ENCODE assay signal across 9 mouse cellular contexts in the genomic region with DNA sequence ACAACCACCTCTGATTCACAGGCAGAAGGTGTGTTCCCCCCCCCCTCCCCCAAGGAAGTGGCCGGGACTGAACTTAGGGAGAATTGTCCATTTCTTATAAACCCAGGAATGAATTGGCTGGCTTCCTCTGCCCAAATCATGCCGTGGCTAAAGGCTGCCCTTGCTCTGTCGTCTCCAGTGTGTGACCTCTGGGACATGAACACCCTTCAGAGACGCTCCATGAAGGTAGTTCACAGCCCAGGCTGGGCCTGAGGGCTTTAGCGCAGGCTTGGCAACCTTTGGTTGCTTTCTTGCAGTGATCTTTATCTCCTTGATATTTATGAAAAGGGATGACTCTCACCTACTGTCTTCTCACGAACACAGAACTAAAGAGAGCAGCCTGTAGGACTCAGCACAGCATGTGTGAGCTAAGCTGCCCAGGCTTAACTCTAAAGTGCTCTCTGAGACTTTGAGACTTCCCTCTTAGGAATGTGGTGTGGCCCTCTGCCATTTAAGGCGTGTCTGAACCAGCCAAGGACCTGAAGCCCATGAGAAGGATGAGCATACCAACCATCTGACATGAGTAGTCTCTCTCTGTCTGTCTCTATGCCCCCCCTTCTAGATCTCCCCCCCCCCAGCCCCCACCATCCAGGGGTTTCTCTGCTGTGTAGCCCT. TPM values are rescaled to one million over a fixed set of nuclear protein-coding genes. Genes with fewer than 3 reads are reported as not detected.
DNase-seq lines count a peak whose midpoint lies in the region; ATAC-seq and TF ChIP-seq lines count a peak whose summit lies in the region.
"Had no signal": no experiment of that assay in that cellular context is flagged by ENCODE, and none has a peak within 500 bp of the region (broad histone marks: within the 10 kb centered on the region; RNA-seq: fewer than 3 reads in every experiment).

No protein-coding gene starts in this region.

- intact Hi-C loops in left cerebral cortex, adult 2 months (cut with DNase I): no loop called here

- TF ChIP-seq EP300 in stomach, postnatal 0 days (optimal IDR thresholded peaks at IDR 0.05): no peak

- peaks cover 6% of the 10 kb centered on the region for H3K4me1 ChIP-seq in midbrain, embryonic 15.5 days
- H3K4me1 ChIP-seq in midbrain, postnatal 0 days (ENCODE audit: insufficient read depth, low read length): no peaks in the 10 kb centered on the region
- H3K4me1 ChIP-seq in embryonic facial prominence, embryonic 14.5 days (ENCODE audit: control insufficient read depth, insufficient read depth, low read length): peaks cover 3% of the 10 kb centered on the region; the same call in 1 of the 2 replicates
- H3K4me1 ChIP-seq in limb, embryonic 14.5 days (ENCODE audit: control insufficient read depth, insufficient read depth, low read length): peaks cover 12% of the 10 kb centered on the region
- no peaks in the 10 kb centered on the region for H3K4me1 ChIP-seq in stomach, postnatal 0 days (replicated peaks; ENCODE audit: control insufficient read depth, insufficient read depth)

- TF ChIP-seq POLR2A in limb, embryonic 14.5 days (IDR thresholded peaks at IDR 0.05; ENCODE audit: borderline replicate concordance, extremely low read depth, insufficient read depth, insufficient read length): no peak

- H3K9me3 ChIP-seq in midbrain, embryonic 15.5 days: no peaks in the 10 kb centered on the region
- H3K9me3 ChIP-seq in midbrain, postnatal 0 days (ENCODE audit: low read length): no peaks in the 10 kb centered on the region
- no peaks in the 10 kb centered on the region for H3K9me3 ChIP-seq in embryonic facial prominence, embryonic 14.5 days (ENCODE audit: control insufficient read depth, low read length)
- H3K9me3 ChIP-seq in limb, embryonic 14.5 days (ENCODE audit: control insufficient read depth, low read length): no peaks in the 10 kb centered on the region
- H3K9me3 ChIP-seq in stomach, postnatal 0 days (ENCODE audit: control insufficient read depth, low read length): no peaks in the 10 kb centered on the region

- no peak for TF ChIP-seq CTCF in midbrain, postnatal 0 days (IDR thresholded peaks at IDR 0.05)
- no peak for TF ChIP-seq CTCF in stomach, postnatal 0 days (IDR thresholded peaks at IDR 0.05; ENCODE audit: low read depth)
- TF ChIP-seq CTCF in left cerebral cortex, adult 2 months (IDR thresholded peaks at IDR 0.05): no peak

- no peaks in the 10 kb centered on the region for H3K36me3 ChIP-seq in midbrain, embryonic 15.5 days (replicated peaks)
- no peaks in the 10 kb centered on the region for H3K36me3 ChIP-seq in midbrain, postnatal 0 days (ENCODE audit: insufficient read depth, low read length)
- H3K36me3 ChIP-seq in embryonic facial prominence, embryonic 14.5 days (ENCODE audit: control insufficient read depth, insufficient read depth, low read length): no peaks in the 10 kb centered on the region
- H3K36me3 ChIP-seq in limb, embryonic 14.5 days (ENCODE audit: control insufficient read depth, insufficient read depth, low read length): no peaks in the 10 kb centered on the region
- H3K36me3 ChIP-seq in stomach, postnatal 0 days (ENCODE audit: control insufficient read depth, insufficient read depth, low read length): no peaks in the 10 kb centered on the region

- peak; percentile 52 for ATAC-seq in midbrain, embryonic 15.5 days (replicated peaks)
- ATAC-seq in midbrain, postnatal 0 days (ENCODE audit: low FRiP score): no peak
- ATAC-seq in embryonic facial prominence, embryonic 14.5 days (ENCODE audit: low read depth): no peak
- no peak for ATAC-seq in limb, embryonic 14.5 days (ENCODE audit: low FRiP score, low read depth)
- ATAC-seq in stomach, postnatal 0 days (ENCODE audit: low FRiP score, low TSS enrichment): peak; percentile 53; the same call in 1 of the 2 replicates

- no peak overlapping the region for H3K4me2 ChIP-seq in midbrain, embryonic 15.5 days
- no peak overlapping the region for H3K4me2 ChIP-seq in midbrain, postnatal 0 days (ENCODE audit: low read depth, low read length, poor library complexity, severe bottlenecking)
- H3K4me2 ChIP-seq in embryonic facial prominence, embryonic 14.5 days (ENCODE audit: low read depth, low read length): peak overlapping the region; percentile 38; the same call in 1 of the 2 replicates
- 0 out of 2 replicates have a peak overlapping the region, but pooled peaks have one; percentile 10 for H3K4me2 ChIP-seq in limb, embryonic 14.5 days (replicated peaks; ENCODE audit: low read depth, low read length, severe bottlenecking)
- no peak overlapping the region; the same call in 1 of the 2 replicates for H3K4me2 ChIP-seq in stomach, postnatal 0 days (replicated peaks; ENCODE audit: low read depth)

- 69% methylated on average over 7 of the region's 7 CpGs for WGBS in midbrain, embryonic 15.5 days
- 63% methylated on average over 7 of the region's 7 CpGs for WGBS in midbrain, postnatal 0 days
- WGBS in embryonic facial prominence, embryonic 14.5 days: 43% methylated on average over 7 of the region's 7 CpGs
- WGBS in limb, embryonic 14.5 days: 38% methylated on average over 7 of the region's 7 CpGs
- WGBS in stomach, postnatal 0 days: 36% methylated on average over 7 of the region's 7 CpGs

- H3K27me3 ChIP-seq in midbrain, embryonic 15.5 days (replicated peaks): no peaks in the 10 kb centered on the region
- no peaks in the 10 kb centered on the region; the same call in 1 of the 2 replicates for H3K27me3 ChIP-seq in midbrain, postnatal 0 days (ENCODE audit: insufficient read depth, low read length)
- no peaks in the 10 kb centered on the region for H3K27me3 ChIP-seq in embryonic facial prominence, embryonic 14.5 days (replicated peaks; ENCODE audit: control insufficient read depth, insufficient read depth, low read length)
- H3K27me3 ChIP-seq in limb, embryonic 14.5 days (ENCODE audit: control insufficient read depth, insufficient read depth, low read length): no peaks in the 10 kb centered on the region
- H3K27me3 ChIP-seq in stomach, postnatal 0 days (ENCODE audit: control insufficient read depth, insufficient read depth, low read length): no peaks in the 10 kb centered on the region

- H3K9ac ChIP-seq in midbrain, embryonic 15.5 days: no peak overlapping the region
- no peak overlapping the region for H3K9ac ChIP-seq in midbrain, postnatal 0 days (replicated peaks; ENCODE audit: low read length, poor library complexity, severe bottlenecking)
- no peak overlapping the region for H3K9ac ChIP-seq in embryonic facial prominence, embryonic 14.5 days (ENCODE audit: low read depth, low read length)
- H3K9ac ChIP-seq in limb, embryonic 14.5 days (ENCODE audit: low read depth, low read length, severe bottlenecking): no peak overlapping the region
- H3K9ac ChIP-seq in stomach, postnatal 0 days (ENCODE audit: low read length): no peak overlapping the region

- H3K4me3 ChIP-seq in midbrain, embryonic 15.5 days: no peak overlapping the region
- H3K4me3 ChIP-seq in midbrain, postnatal 0 days (ENCODE audit: low read depth, low read length): no peak overlapping the region
- H3K4me3 ChIP-seq in embryonic facial prominence, embryonic 14.5 days (ENCODE audit: low read depth, low read length): no peak overlapping the region
- H3K4me3 ChIP-seq in limb, embryonic 14.5 days (replicated peaks; ENCODE audit: low read length): no peak overlapping the region
- H3K4me3 ChIP-seq in stomach, postnatal 0 days (ENCODE audit: low read depth, low read length): no peak overlapping the region
- no peak overlapping the region for H3K4me3 ChIP-seq in left cerebral cortex, adult 2 months

- DNase-seq in midbrain, postnatal 0 days (ENCODE audit: low spot score): no peak
- DNase-seq in embryonic facial prominence, embryonic 14.5 days (ENCODE audit: low spot score): peak; percentile 50
- DNase-seq in limb, embryonic 14.5 days (ENCODE audit: low spot score): peak; percentile 13
- DNase-seq in stomach, postnatal 0 days (ENCODE audit: low spot score): no peak
- no peak for DNase-seq in left cerebral cortex, adult 2 months (ENCODE audit: extremely low spot score in 1 of 2, low spot score in 2 of 2)
- no peak for DNase-seq in embryo, embryonic 9.5 days (ENCODE audit: extremely low spot score)
- no peak for DNase-seq in right cerebral cortex, postnatal 10 days (ENCODE audit: low spot score in 2 of 2)

- H3K27ac ChIP-seq in midbrain, embryonic 15.5 days: no peak overlapping the region
- no peak overlapping the region for H3K27ac ChIP-seq in midbrain, postnatal 0 days (ENCODE audit: low read depth, low read length)
- no peak overlapping the region for H3K27ac ChIP-seq in embryonic facial prominence, embryonic 14.5 days (replicated peaks; ENCODE audit: low read depth, low read length)
- H3K27ac ChIP-seq in limb, embryonic 14.5 days (replicated peaks; ENCODE audit: low read depth, low read length): no peak overlapping the region
- H3K27ac ChIP-seq in stomach, postnatal 0 days (replicated peaks): no peak overlapping the region
- H3K27ac ChIP-seq in left cerebral cortex, adult 2 months: no peak overlapping the region

RNA-seq across cellular contexts. Expression of a gene that starts 15.4 kb away (rescaled TPM):
- 0.17 and 0.36 TPM in 2 replicates for polyA plus RNA-seq in midbrain, embryonic 15.5 days (2015; fragmentation: Nextera tagmentation; extraction: Ambion mirVana)
- 0.27 TPM in 1 of 2 replicates, not detected in the other for total RNA-seq in midbrain, postnatal 0 days (2014; rRNA removed)
- polyA plus RNA-seq in midbrain, postnatal 0 days (2015; fragmentation: Nextera tagmentation; extraction: Ambion mirVana): 0.14 TPM in 1 of 2 replicates, not detected in the other
- not detected in 2 replicates for polyA plus RNA-seq in embryonic facial prominence, embryonic 14.5 days (2014; fragmentation: Nextera tagmentation; extraction: Ambion mirVana)
- polyA plus RNA-seq in limb, embryonic 14.5 days (2012; rRNA removed): 0.12 and 0.24 TPM in 2 replicates
- not detected in 2 replicates for polyA plus RNA-seq in limb, embryonic 14.5 days (2014; fragmentation: Nextera tagmentation; extraction: Ambion mirVana)
- 0.21 TPM in 2 replicates for polyA plus RNA-seq in stomach, postnatal 0 days (2015; fragmentation: Nextera tagmentation; extraction: Ambion mirVana)
- under 1 TPM in 1 of 2 experiments, not detected in 1; 0.14 TPM for total RNA-seq in left cerebral cortex, adult 2 months (2021)
- total RNA-seq: adrenal gland, postnatal 25 days had no signal

RNA-seq across cellular contexts. Expression of a gene that starts 15.4 kb away (rescaled TPM):
- 0.19 and 0.22 TPM in 2 replicates for polyA plus RNA-seq in midbrain, embryonic 15.5 days (2015; fragmentation: Nextera tagmentation; extraction: Ambion mirVana)
- total RNA-seq in midbrain, postnatal 0 days (2014; rRNA removed): not detected in 2 replicates
- polyA plus RNA-seq in midbrain, postnatal 0 days (2015; fragmentation: Nextera tagmentation; extraction: Ambion mirVana): 0.06 and 0.21 TPM in 2 replicates
- polyA plus RNA-seq in embryonic facial prominence, embryonic 14.5 days (2014; fragmentation: Nextera tagmentation; extraction: Ambion mirVana): 0.24 and 0.25 TPM in 2 replicates
- 0.09 TPM in 1 of 2 replicates, not detected in the other for polyA plus RNA-seq in limb, embryonic 14.5 days (2012; rRNA removed)
- 0.15 and 0.23 TPM in 2 replicates for polyA plus RNA-seq in limb, embryonic 14.5 days (2014; fragmentation: Nextera tagmentation; extraction: Ambion mirVana)
- 0.13 and 0.15 TPM in 2 replicates for polyA plus RNA-seq in stomach, postnatal 0 days (2015; fragmentation: Nextera tagmentation; extraction: Ambion mirVana)
- total RNA-seq in left cerebral cortex, adult 2 months (2021): not detected
- total RNA-seq: adrenal gland, postnatal 25 days had no signal

Comparison
In these comparisons a context has a peak if more than half of its experiments do, and no peak if none do; other contexts are left out.
1. ATAC-seq: peak in midbrain, embryonic 15.5 days (single experiment) and stomach, postnatal 0 days (single experiment); none in midbrain, postnatal 0 days (single experiment), embryonic facial prominence, embryonic 14.5 days (single experiment) and limb, embryonic 14.5 days (single experiment).
2. H3K4me2 ChIP-seq: peak in embryonic facial prominence, embryonic 14.5 days (single experiment) and limb, embryonic 14.5 days (single experiment); none in midbrain, embryonic 15.5 days (single experiment), midbrain, postnatal 0 days (single experiment) and stomach, postnatal 0 days (single experiment).
3. DNase-seq: peak in embryonic facial prominence, embryonic 14.5 days (single experiment) and limb, embryonic 14.5 days (single experiment); none in midbrain, postnatal 0 days (single experiment), stomach, postnatal 0 days (single experiment), left cerebral cortex, adult 2 months (0 of 2), embryo, embryonic 9.5 days (single experiment) and right cerebral cortex, postnatal 10 days (0 of 2).